Mouse (Mus musculus): ENCODE measurements at regions not wholly inside any gene's neighbourhood (a gene's known extent, or its start where the extent isn't known, plus 50 kb on each side); places are given as distances from the start of the nearest gene placed in this dataset.

DNA sequence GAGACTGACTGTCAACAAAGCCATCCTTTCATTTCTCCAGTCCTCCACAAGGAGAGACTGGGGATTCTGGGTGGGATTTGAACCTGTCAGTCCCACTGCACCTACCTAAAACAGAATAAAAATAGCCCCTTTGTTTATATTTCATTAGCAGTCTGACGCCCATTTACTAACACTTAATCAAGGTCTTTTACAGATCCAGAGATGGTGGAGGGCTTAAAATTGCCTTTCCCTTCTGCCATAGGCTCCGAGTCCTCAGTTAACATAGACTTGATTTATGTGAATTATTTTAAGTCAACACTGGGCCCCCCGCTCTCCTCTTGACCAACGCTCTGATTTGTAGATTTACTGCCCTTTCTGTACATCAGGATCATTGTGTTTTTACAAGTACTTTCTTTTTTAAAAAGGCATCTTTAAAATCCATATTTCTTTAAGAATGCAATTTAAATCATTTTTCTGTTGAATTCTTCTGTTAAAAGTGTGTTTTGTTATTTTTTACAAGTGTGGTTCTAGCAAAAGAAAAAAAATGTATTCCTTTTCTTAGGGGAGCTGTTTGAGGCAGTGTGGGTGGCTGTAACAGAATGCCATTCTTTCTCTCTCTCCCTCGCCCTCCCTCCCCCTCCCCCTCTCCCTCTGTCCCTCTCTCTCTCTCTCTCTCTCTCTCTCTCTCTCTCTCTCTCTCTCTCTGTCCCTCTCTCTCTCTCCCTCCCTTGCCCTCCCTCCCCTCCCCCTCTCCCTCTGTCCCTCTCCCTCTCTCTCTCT lies 946.8 kb downstream of the Galc start:
- no peak for ATAC-seq (ENCODE audit: insufficient number of reproducible peaks, insufficient read depth, low FRiP score, low read depth)
- Histone ChIP-seq H3K9me3 (ENCODE audit: control insufficient read depth, low read length) (no peaks in the 10 kb centered on the region), H3K36me3 (ENCODE audit: control insufficient read depth, insufficient read depth, low read length) (no peaks in the 10 kb centered on the region), H3K4me2 (ENCODE audit: low read length) (no peak overlapping the region), H3K9ac (ENCODE audit: low read length) (no peak overlapping the region), H3K27ac (replicated peaks in 1 of 2; ENCODE audit: control insufficient read depth in 1 of 2, insufficient read depth in 1 of 2, low read depth in 2 of 2, low read length in 2 of 2) (no peak overlapping the region), H3K27me3 (ENCODE audit: control insufficient read depth, insufficient read depth, low read length) (no peaks in the 10 kb centered on the region), H3K4me3 (ENCODE audit: control insufficient read depth in 1 of 2, insufficient read depth in 1 of 2, low read depth in 1 of 2, low read length in 2 of 2) (no peak overlapping the region), H3K4me1 (ENCODE audit: control insufficient read depth in 2 of 2, insufficient read depth in 2 of 2, low read length in 2 of 2) (no peaks in the 10 kb centered on the region)
- 63% methylated on average over 5 of the region's 5 CpGs for WGBS

DNA sequence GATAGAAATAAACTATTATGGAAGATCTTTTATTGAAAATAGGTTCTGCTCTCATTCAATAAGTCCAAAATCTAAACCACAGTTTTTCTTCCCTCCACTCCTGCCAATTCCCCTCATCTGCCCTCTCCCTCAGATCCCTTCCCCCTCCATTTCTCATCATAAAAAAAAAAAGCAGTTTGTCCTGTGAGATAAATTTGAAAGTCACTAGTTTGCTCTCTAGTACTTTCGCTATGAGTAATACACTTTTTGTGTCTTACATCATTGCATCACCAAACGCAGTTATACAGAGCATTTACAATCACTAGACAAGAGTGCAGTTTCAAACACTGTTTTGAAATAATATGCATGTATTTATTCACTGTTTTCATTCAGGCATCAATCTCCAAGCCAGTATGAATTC lies 980.5 kb downstream of the Galc start:
- Histone ChIP-seq H3K4me2 (ENCODE audit: low read length) (no peak overlapping the region), H3K9me3 (ENCODE audit: control insufficient read depth, low read length) (no peaks in the 10 kb centered on the region), H3K27me3 (ENCODE audit: control insufficient read depth, insufficient read depth, low read length) (no peaks in the 10 kb centered on the region), H3K4me3 (ENCODE audit: control insufficient read depth in 1 of 2, insufficient read depth in 1 of 2, low read depth in 1 of 2, low read length in 2 of 2) (no peak overlapping the region), H3K36me3 (ENCODE audit: control insufficient read depth, insufficient read depth, low read length) (no peaks in the 10 kb centered on the region), H3K27ac (replicated peaks in 1 of 2; ENCODE audit: control insufficient read depth in 1 of 2, insufficient read depth in 1 of 2, low read depth in 2 of 2, low read length in 2 of 2) (no peak overlapping the region), H3K9ac (ENCODE audit: low read length) (no peak overlapping the region), H3K4me1 (ENCODE audit: control insufficient read depth in 2 of 2, insufficient read depth in 2 of 2, low read length in 2 of 2) (no peaks in the 10 kb centered on the region)
- no peak for ATAC-seq (ENCODE audit: insufficient number of reproducible peaks, insufficient read depth, low FRiP score, low read depth)
- 70% methylated on average over 2 of the region's 2 CpGs for WGBS

DNA sequence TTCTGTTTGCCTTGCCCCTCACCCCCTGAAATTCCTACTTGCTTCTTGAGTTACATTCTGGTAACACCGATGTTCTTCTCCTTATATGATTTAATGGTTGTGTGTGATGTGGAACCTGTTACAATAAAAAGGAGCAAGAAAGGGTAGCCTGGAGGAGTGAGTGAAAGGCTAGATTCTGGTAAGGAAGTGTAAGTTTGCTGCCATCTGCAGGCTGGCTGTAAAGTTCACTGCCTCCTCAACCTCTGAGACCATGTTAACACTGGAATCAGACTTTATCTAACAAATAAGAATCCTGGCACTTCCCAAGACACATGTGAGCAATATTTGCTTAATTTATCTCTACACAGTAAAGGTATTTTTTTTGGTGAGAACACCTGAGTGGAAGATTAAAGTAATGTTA lies 980.9 kb downstream of the Galc start:
- Histone ChIP-seq H3K4me2 (ENCODE audit: low read length) (no peak overlapping the region), H3K4me3 (ENCODE audit: control insufficient read depth in 1 of 2, insufficient read depth in 1 of 2, low read depth in 1 of 2, low read length in 2 of 2) (no peak overlapping the region), H3K4me1 (ENCODE audit: control insufficient read depth in 2 of 2, insufficient read depth in 2 of 2, low read length in 2 of 2) (no peaks in the 10 kb centered on the region), H3K9me3 (ENCODE audit: control insufficient read depth, low read length) (no peaks in the 10 kb centered on the region), H3K36me3 (ENCODE audit: control insufficient read depth, insufficient read depth, low read length) (no peaks in the 10 kb centered on the region), H3K27me3 (ENCODE audit: control insufficient read depth, insufficient read depth, low read length) (no peaks in the 10 kb centered on the region), H3K9ac (ENCODE audit: low read length) (no peak overlapping the region), H3K27ac (replicated peaks in 1 of 2; ENCODE audit: control insufficient read depth in 1 of 2, insufficient read depth in 1 of 2, low read depth in 2 of 2, low read length in 2 of 2) (no peak overlapping the region)
- WGBS, result 51% methylated on average over 1 of the region's 1 CpGs
- no peak for ATAC-seq (ENCODE audit: insufficient number of reproducible peaks, insufficient read depth, low FRiP score, low read depth)
